ENCODE assay signal across 7 mouse cellular contexts in genomic region chr17:46161179-46161578, GRCm38 (mm10). TPM values are rescaled to one million over a fixed set of nuclear protein-coding genes. Genes with fewer than 3 reads are reported as not detected.
DNase-seq lines count a peak whose midpoint lies in the region; ATAC-seq lines count a peak whose summit lies in the region.

No protein-coding gene starts in this region.

- H3K9ac ChIP-seq in limb, embryonic 11.5 days (ENCODE audit: low read length), result peak overlapping the region; percentile 79
- H3K9ac ChIP-seq in neural tube, embryonic 12.5 days, result peak overlapping the region; percentile 81

- WGBS in forebrain, embryonic 10.5 days, result under 1% methylated on average over 19 of the region's 19 CpGs
- WGBS in limb, embryonic 11.5 days, result 1% methylated on average over 19 of the region's 19 CpGs
- WGBS in neural tube, embryonic 12.5 days, result under 1% methylated on average over 19 of the region's 19 CpGs

- H3K4me1 ChIP-seq in forebrain, embryonic 10.5 days, result peaks cover 31% of the 10 kb centered on the region
- peaks cover 4% of the 10 kb centered on the region; the same call in 1 of the 2 replicates for H3K4me1 ChIP-seq in limb, embryonic 11.5 days (ENCODE audit: control insufficient read depth, insufficient read depth, low read length)
- H3K4me1 ChIP-seq in neural tube, embryonic 12.5 days, result peaks cover 26% of the 10 kb centered on the region

- no peaks in the 10 kb centered on the region for H3K27me3 ChIP-seq in forebrain, embryonic 10.5 days (ENCODE audit: poor library complexity, severe bottlenecking)
- H3K27me3 ChIP-seq in limb, embryonic 11.5 days (ENCODE audit: control insufficient read depth, insufficient read depth, low read length), result no peaks in the 10 kb centered on the region
- H3K27me3 ChIP-seq in neural tube, embryonic 12.5 days (replicated peaks), result no peaks in the 10 kb centered on the region

- peak overlapping the region; percentile 88 for H3K4me3 ChIP-seq in forebrain, embryonic 10.5 days
- H3K4me3 ChIP-seq in limb, embryonic 11.5 days (ENCODE audit: low read depth, low read length), result peak overlapping the region; percentile 77
- H3K4me3 ChIP-seq in neural tube, embryonic 12.5 days, result peak overlapping the region; percentile 82

- H3K36me3 ChIP-seq in forebrain, embryonic 10.5 days (replicated peaks), result peaks cover 38% of the 10 kb centered on the region
- H3K36me3 ChIP-seq in limb, embryonic 11.5 days (ENCODE audit: control insufficient read depth, insufficient read depth, low read length), result peaks cover 18% of the 10 kb centered on the region
- H3K36me3 ChIP-seq in neural tube, embryonic 12.5 days, result peaks cover 25% of the 10 kb centered on the region

- peak; percentile 28 for DNase-seq in urinary bladder, postnatal 25 days (ENCODE audit: low spot score)
- no peak for DNase-seq in urinary bladder, postnatal 10 days (ENCODE audit: low spot score)
- no peak for DNase-seq in forebrain, embryonic 10.5 days (ENCODE audit: extremely low spot score, low spot score)
- peak; percentile 69 for DNase-seq in limb, embryonic 11.5 days (ENCODE audit: low spot score)
- DNase-seq in thymus, postnatal 4 days, result no peak

- peak overlapping the region; percentile 92 for H3K27ac ChIP-seq in forebrain, embryonic 10.5 days
- peak overlapping the region; percentile 42 for H3K27ac ChIP-seq in limb, embryonic 11.5 days (replicated peaks; ENCODE audit: low read depth, low read length)
- peak overlapping the region; percentile 34; the same call in 1 of the 2 replicates for H3K27ac ChIP-seq in neural tube, embryonic 12.5 days

- H3K9me3 ChIP-seq in forebrain, embryonic 10.5 days, result no peaks in the 10 kb centered on the region
- no peaks in the 10 kb centered on the region for H3K9me3 ChIP-seq in limb, embryonic 11.5 days (ENCODE audit: control insufficient read depth, low read length)
- no peaks in the 10 kb centered on the region for H3K9me3 ChIP-seq in neural tube, embryonic 12.5 days

- H3K4me2 ChIP-seq in limb, embryonic 11.5 days (ENCODE audit: low read depth, severe bottlenecking), result peak overlapping the region; percentile 76
- H3K4me2 ChIP-seq in neural tube, embryonic 12.5 days (replicated peaks), result peak overlapping the region; percentile 74

- ATAC-seq in limb, embryonic 11.5 days (ENCODE audit: insufficient number of reproducible peaks, low FRiP score, low TSS enrichment, low read depth), result peak; percentile 23; the same call in 1 of the 2 replicates
- ATAC-seq in neural tube, embryonic 12.5 days (ENCODE audit: low FRiP score, low read depth), result peak; percentile 34
- no peak for ATAC-seq in megakaryocyte-erythroid progenitor cell, adult 5-6 weeks (replicated peaks; ENCODE audit: low FRiP score, low TSS enrichment, poor library complexity, severe bottlenecking)

RNA-seq across cellular contexts. Expression of gene Gtpbp2, which starts 0.3 kb away (rescaled TPM):
- polyA plus RNA-seq in forebrain, embryonic 10.5 days (2016; fragmentation: Nextera tagmentation; extraction: Ambion mirVana), result 29.8 and 30.0 TPM in 2 replicates
- polyA plus RNA-seq in limb, embryonic 11.5 days (2014; fragmentation: Nextera tagmentation; extraction: Ambion mirVana), result 29.4 and 30.1 TPM in 2 replicates
- 46.9 and 47.6 TPM in 2 replicates for polyA plus RNA-seq in neural tube, embryonic 12.5 days (2016; fragmentation: Nextera tagmentation; extraction: Ambion mirVana)
- 47.9 and 52.5 TPM in 2 replicates for total RNA-seq in megakaryocyte-erythroid progenitor cell, adult 5-6 weeks (2014; fragmentation: Nextera tagmentation)
- total RNA-seq in megakaryocyte-erythroid progenitor cell, adult 5-6 weeks (2017), result 23.7 and 24.6 TPM in 2 replicates

RNA-seq across cellular contexts. Expression of gene Mad2l1bp, which starts 7.8 kb away (rescaled TPM):
- polyA plus RNA-seq in forebrain, embryonic 10.5 days (2016; fragmentation: Nextera tagmentation; extraction: Ambion mirVana), result 36.3 and 36.8 TPM in 2 replicates
- 34.9 and 39.7 TPM in 2 replicates for polyA plus RNA-seq in limb, embryonic 11.5 days (2014; fragmentation: Nextera tagmentation; extraction: Ambion mirVana)
- polyA plus RNA-seq in neural tube, embryonic 12.5 days (2016; fragmentation: Nextera tagmentation; extraction: Ambion mirVana), result 31.5 and 33.6 TPM in 2 replicates
- 15.4 and 16.1 TPM in 2 replicates for total RNA-seq in megakaryocyte-erythroid progenitor cell, adult 5-6 weeks (2014; fragmentation: Nextera tagmentation)
- total RNA-seq in megakaryocyte-erythroid progenitor cell, adult 5-6 weeks (2017), result 8.0 and 9.7 TPM in 2 replicates

RNA-seq across cellular contexts. Expression of gene Rsph9, which starts 17.2 kb away (rescaled TPM):
- polyA plus RNA-seq in forebrain, embryonic 10.5 days (2016; fragmentation: Nextera tagmentation; extraction: Ambion mirVana), result 8.9 and 11.3 TPM in 2 replicates
- polyA plus RNA-seq in limb, embryonic 11.5 days (2014; fragmentation: Nextera tagmentation; extraction: Ambion mirVana), result 12.1 and 13.1 TPM in 2 replicates
- polyA plus RNA-seq in neural tube, embryonic 12.5 days (2016; fragmentation: Nextera tagmentation; extraction: Ambion mirVana), result 12.4 and 12.6 TPM in 2 replicates
- total RNA-seq in megakaryocyte-erythroid progenitor cell, adult 5-6 weeks (2014; fragmentation: Nextera tagmentation), result 4.3 TPM in 1 of 2 replicates, not detected in the other
- not detected in 2 replicates for total RNA-seq in megakaryocyte-erythroid progenitor cell, adult 5-6 weeks (2017)

RNA-seq across cellular contexts. Expression of gene Polh, which starts 41.3 kb away (rescaled TPM):
- polyA plus RNA-seq in forebrain, embryonic 10.5 days (2016; fragmentation: Nextera tagmentation; extraction: Ambion mirVana), result 14.5 and 14.6 TPM in 2 replicates
- polyA plus RNA-seq in limb, embryonic 11.5 days (2014; fragmentation: Nextera tagmentation; extraction: Ambion mirVana), result 10.3 and 13.6 TPM in 2 replicates
- 8.7 and 9.7 TPM in 2 replicates for polyA plus RNA-seq in neural tube, embryonic 12.5 days (2016; fragmentation: Nextera tagmentation; extraction: Ambion mirVana)
- 19.9 and 27.9 TPM in 2 replicates for total RNA-seq in megakaryocyte-erythroid progenitor cell, adult 5-6 weeks (2014; fragmentation: Nextera tagmentation)
- 22.5 and 30.3 TPM in 2 replicates for total RNA-seq in megakaryocyte-erythroid progenitor cell, adult 5-6 weeks (2017)

RNA-seq across cellular contexts. Expression of gene Xpo5, which starts 41.4 kb away (rescaled TPM):
- 79.7 and 80.4 TPM in 2 replicates for polyA plus RNA-seq in forebrain, embryonic 10.5 days (2016; fragmentation: Nextera tagmentation; extraction: Ambion mirVana)
- polyA plus RNA-seq in limb, embryonic 11.5 days (2014; fragmentation: Nextera tagmentation; extraction: Ambion mirVana), result 73.0 and 73.8 TPM in 2 replicates
- 51.6 and 52.8 TPM in 2 replicates for polyA plus RNA-seq in neural tube, embryonic 12.5 days (2016; fragmentation: Nextera tagmentation; extraction: Ambion mirVana)
- 58.7 and 74.9 TPM in 2 replicates for total RNA-seq in megakaryocyte-erythroid progenitor cell, adult 5-6 weeks (2014; fragmentation: Nextera tagmentation)
- total RNA-seq in megakaryocyte-erythroid progenitor cell, adult 5-6 weeks (2017), result 74.0 and 81.7 TPM in 2 replicates

Comparison
In these comparisons a context has a peak if more than half of its experiments do, and no peak if none do; other contexts are left out.
1. DNase-seq: peak in urinary bladder, postnatal 25 days (single experiment) and limb, embryonic 11.5 days (single experiment); none in urinary bladder, postnatal 10 days (single experiment), forebrain, embryonic 10.5 days (single experiment) and thymus, postnatal 4 days (single experiment).
2. H3K27ac ChIP-seq: peak in every context shown above with its lines; median percentile 92 in forebrain, embryonic 10.5 days; 42 in limb, embryonic 11.5 days; 34 in neural tube, embryonic 12.5 days.
3. Peak in every context shown above with its lines, with median percentiles within 50 percentile points of each other: H3K4me3 ChIP-seq.